Mouse (Mus musculus) cerebellum, adult 2 months (tissue): Measurements from ENCODE around the gene Bola1. TPM values are rescaled to one million over a fixed set of nuclear protein-coding genes. Genes with fewer than 3 reads are reported as not detected.
"Not testable (repeated sequence)": the region's sequence is repeated elsewhere in the genome, so short reads cannot be mapped to it uniquely, and the experiment has no call there.

Experiments used
- DNase-seq, 2 experiments: peaks; one replicate each; pipeline ENCODE4 v3.0.0; 2021
- H3K27ac ChIP-seq: fragments of 200-500 bp; 2 replicates; pipeline ENCODE4 v1.5.1; 2012; ENCODE audit warnings: low read length, control low read depth, inconsistent platforms; ENCODE audit not compliant: insufficient read depth
- H3K27me3 ChIP-seq: fragments of 200-500 bp; 2 replicates; pipeline ENCODE4 v1.6.1; 2012; ENCODE audit warnings: inconsistent platforms, mild to moderate bottlenecking, low read length, moderate library complexity; ENCODE audit not compliant: control insufficient read depth, insufficient read depth
- H3K4me1 ChIP-seq: fragments of 200-500 bp; 2 replicates; pipeline ENCODE4 v1.6.1; 2011; ENCODE audit warnings: low read length; ENCODE audit not compliant: control insufficient read depth, insufficient read depth
- H3K4me3 ChIP-seq: fragments of 200-500 bp; replicated peaks from 2 replicates; pipeline ENCODE3; 2011; ENCODE audit warnings: mild to moderate bottlenecking, low read depth, low read length, control low read depth; ENCODE audit not compliant: insufficient read depth
- CTCF ChIP-seq: fragments of 200-500 bp; IDR thresholded peaks from 2 replicates; pipeline ENCODE4 v1.5.1; 2011; ENCODE audit warnings: low read depth, mild to moderate bottlenecking, control low read depth, low read length, moderate library complexity, borderline replicate concordance; ENCODE audit not compliant: insufficient read depth
- POLR2A ChIP-seq: fragments of 200-500 bp; IDR thresholded peaks from 2 replicates; pipeline ENCODE4 v1.6.1; 2011; ENCODE audit warnings: low read length, control low read depth, borderline replicate concordance; ENCODE audit not compliant: insufficient read depth
- WGBS: fragments of 180-500 bp; shearing (Covaris S2); methylation state at CpG from one replicate; pipeline ENCODE4 v1.1.7; 2018; 5-methylcytosine and 5-hydroxymethylcytosine counted together
- polyA plus RNA-seq: library from polyadenylated mRNA; depleted of rRNA; stranded (reverse); fragments of >200 nt; gene quantifications from 2 replicates; pipeline ENCODE4 v1.2.3, GENCODE M21; 2012

The Bola1 gene
- polyA plus RNA-seq, 1 experiment: 47.0 TPM

DNA sequence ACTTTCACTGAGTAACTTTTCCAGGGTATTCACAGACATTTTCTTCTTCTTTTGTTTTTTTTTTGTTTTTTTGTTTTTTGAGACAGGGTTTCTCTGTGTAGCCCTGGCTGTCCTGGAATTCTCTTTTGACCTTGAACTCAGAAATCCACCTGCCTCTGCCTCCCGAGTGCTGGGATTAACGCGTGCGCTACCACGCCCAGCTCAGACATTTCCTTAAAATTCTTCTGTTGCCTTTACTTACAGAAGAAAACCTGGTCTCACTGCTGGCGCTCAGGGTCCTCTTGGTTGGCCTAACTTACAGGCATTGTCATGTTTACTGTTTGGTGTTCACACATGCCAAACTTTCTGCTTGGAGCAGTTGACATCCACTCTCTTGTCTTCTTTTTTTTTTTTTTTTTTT, 44.3 kb downstream of the Bola1 start:
- Histone ChIP-seq H3K4me1 (peaks cover 11% of the 10 kb centered on the region), H3K4me3 (no peak overlapping the region), H3K27ac (no peak overlapping the region), H3K27me3 (no peaks in the 10 kb centered on the region)
- TF ChIP-seq CTCF (no peak), POLR2A (no peak)
- DNase-seq: no peak
- WGBS: 93% methylated on average over 6 of the region's 6 CpGs

DNA sequence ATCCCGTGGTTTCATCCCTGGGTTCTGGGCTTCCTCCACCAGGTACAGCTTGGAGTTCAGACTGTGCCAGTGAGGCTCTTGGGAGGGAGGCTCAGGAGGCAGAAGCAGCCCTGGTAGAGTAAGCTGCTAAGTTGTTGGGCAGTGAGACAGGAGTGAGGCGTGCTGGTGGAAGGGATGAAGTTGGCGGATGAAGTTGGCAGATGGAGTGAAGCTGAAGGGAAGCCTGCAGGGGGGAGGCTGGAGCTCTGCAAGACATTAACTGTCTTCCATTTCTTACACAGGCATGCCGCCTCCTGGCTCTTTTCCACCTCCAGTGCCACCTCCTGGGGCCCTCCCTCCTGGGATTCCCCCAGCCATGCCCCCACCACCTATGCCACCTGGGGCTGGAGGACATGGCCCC, 45.5 kb downstream of the Bola1 start:
- not testable (repeated sequence) for H3K27me3 ChIP-seq, H3K27ac ChIP-seq, H3K4me1 ChIP-seq
- DNase-seq: peak in 1 of 2 experiments; percentile 22
- WGBS: 19% methylated on average over 4 of the region's 4 CpGs
- H3K4me3 ChIP-seq: peak overlapping the region; percentile 29

DNA sequence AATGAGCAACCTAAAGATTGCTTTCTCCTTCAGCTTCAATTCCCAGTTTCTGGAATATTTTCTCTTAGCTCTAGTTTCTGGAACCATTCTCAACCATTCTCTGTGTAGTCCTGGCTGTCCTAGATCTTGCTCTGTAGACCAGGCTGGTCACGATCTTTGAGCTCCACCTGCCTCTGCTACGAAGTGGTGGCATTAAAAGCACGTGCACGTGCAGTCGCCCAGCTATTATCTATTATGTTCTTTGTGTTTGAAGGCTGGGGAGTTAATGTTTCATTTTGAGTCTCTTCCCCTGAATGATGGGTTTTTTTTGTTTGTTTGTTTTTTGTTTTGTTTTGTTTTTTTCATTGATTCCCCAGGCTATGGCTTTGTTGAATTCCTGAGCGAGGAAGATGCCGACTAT, 46.3 kb downstream of the Bola1 start:
- H3K4me1 ChIP-seq: peaks cover 10% of the 10 kb centered on the region
- no peak for TF ChIP-seq POLR2A
- no peak for TF ChIP-seq CTCF
- H3K27ac ChIP-seq: no peak overlapping the region
- H3K4me3 ChIP-seq: peak overlapping the region; percentile 99
- WGBS: 36% methylated on average over 7 of the region's 7 CpGs
- H3K27me3 ChIP-seq: no peaks in the 10 kb centered on the region
- no peak for DNase-seq

DNA sequence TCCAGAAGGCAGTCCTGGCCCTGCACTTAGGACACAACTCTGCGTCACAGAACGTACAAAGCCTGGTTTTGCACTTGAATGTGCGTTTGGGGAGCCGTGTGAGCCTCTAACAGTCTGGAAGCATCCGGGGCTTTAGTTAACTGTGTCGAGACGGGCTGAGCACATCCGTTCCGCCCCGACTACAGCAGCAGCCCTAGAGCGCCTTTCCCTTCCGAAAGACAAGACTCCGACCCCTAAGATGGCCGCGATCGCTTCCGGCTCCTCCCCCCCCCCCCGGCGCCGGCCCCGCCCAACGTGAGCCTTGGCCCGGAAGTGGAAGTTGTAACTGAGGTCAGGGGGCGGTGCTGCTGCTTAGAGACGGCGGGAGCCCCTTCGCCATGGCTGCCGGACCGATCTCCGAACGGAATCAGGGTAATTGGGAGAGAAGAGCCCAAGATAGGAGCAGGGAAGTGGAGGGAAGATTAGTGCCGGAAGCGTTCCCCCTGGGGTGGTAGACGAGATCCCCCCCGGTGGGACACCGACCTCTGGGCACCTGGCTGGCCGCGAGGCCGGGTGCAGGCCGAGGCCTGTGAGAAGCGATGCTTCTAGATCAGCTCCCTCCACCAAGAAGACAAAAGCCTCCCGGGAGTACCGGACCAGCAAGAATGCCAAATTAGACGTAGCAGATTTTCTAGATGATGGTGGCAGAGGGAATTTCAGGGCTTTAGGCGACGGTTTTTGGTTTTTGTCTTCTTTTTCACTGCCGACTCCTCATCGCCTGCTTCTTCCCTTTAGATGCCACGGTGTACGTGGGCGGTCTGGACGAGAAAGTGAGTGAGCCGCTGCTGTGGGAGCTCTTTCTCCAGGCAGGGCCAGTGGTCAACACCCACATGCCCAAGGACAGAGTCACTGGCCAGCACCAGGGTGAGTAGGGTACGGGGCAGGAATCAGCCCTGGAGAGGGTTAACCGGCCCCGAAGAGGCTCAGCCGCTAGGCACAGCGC, 47.0 kb downstream of the Bola1 start, which contains the start of gene Sf3b4:
TSS of gene Sf3b4 (plus strand) at position 136 of the 982 bp plus-strand sequence.
- H3K27me3 ChIP-seq: no peaks in the 10 kb centered on the region
- no peak for TF ChIP-seq CTCF
- TF ChIP-seq POLR2A: peak; percentile 93
- under 1% methylated on average over 58 of the region's 58 CpGs for WGBS
- H3K27ac ChIP-seq: peak within 1 kb of the TSS; percentile 95
- DNase-seq: peak; percentile 84 to 87
- H3K4me1 ChIP-seq: peaks cover 10% of the 10 kb centered on the region
- H3K4me3 ChIP-seq: peak within 1 kb of the TSS; percentile 99

DNA sequence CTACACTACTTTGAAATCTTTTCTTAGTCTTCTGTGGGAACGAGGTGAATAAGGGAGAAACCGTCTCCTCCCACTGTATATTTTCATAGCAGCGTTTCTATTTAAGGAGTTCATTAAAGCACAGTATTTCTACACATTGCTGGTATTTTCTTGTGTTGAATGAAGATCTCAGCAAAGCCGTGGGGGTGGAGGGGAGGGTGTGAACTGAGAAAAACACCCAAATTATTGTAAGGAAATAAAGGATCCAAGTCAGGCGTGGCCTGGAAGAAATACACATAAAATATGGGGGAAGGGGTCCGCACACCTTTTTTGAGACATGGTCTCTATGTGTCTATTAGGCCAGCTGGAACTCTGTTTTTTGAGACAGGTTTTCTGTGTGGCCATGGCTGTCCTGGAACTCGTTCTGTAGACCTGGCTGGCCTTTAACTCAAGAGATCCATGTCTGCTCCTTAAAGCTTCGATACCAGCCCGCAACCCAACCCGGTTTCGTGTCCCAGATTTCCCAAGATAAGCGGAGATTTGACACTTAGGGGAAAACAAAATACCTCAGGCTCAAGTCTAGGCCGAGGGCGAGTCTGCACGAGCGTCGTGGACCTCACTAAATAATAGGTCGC, 47.8 kb downstream of the Bola1 start:
- 16% methylated on average over 18 of the region's 18 CpGs for WGBS
- Histone ChIP-seq H3K27ac (peak overlapping the region; percentile 95), H3K27me3 (no peaks in the 10 kb centered on the region), H3K4me1 (peaks cover 10% of the 10 kb centered on the region), H3K4me3 (peak overlapping the region; percentile 99)
- DNase-seq: no peak
- TF ChIP-seq CTCF (no peak), POLR2A (no peak)

DNA sequence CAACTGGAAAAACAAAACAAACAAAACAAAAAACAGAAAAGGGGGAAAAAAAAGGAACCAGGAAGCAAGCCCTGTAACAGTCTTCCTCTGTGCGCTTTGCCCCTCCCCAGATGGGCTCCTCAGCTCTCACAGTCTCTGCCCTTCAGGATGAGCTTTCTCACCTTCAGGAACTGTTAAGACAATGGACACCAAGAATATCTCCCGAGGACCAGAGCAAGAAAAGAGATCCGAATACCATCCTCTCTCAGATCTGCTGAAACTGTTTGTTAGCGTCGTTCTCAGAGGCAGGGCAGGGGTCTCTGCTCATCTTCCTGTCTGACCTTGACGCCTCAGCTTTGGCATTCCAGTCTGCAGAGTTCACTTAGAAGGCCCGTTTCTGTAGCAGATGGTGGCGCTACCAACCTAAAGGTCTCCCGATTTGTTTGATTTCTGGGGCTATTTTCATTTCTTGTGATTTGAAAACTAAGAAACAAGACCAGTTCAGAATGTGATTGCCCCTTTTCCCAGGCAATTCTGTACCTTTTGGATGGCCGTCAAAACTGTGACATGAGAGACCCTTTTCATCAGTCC, 48.4 kb downstream of the Bola1 start:
- Histone ChIP-seq H3K27me3 (no peaks in the 10 kb centered on the region), H3K27ac (peak overlapping the region; percentile 95), H3K4me3 (no peak overlapping the region), H3K4me1 (peaks cover 10% of the 10 kb centered on the region)
- 68% methylated on average over 10 of the region's 10 CpGs for WGBS
- TF ChIP-seq POLR2A (no peak), CTCF (no peak)
- peak in 1 of 2 experiments; percentile 22 for DNase-seq

DNA sequence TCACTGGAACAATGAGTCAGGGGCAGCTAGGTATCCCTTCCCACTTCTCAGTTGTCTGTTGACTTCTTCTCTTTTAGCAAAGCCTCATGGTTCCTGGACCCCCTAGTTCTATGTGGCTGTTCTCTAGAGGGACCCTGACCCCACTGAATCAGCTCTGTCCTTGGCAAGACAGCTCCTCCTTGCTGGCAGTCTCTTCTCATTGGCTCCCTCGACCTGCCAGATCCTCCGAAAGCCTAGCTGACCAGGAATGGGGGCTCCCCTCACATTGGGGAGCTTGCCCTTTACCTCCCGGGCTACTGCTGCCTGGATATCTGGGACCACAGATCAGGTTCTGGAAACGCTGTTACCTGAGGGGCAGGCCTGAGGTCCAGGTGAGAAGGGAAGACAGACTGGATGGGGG, 49.2 kb downstream of the Bola1 start:
- Histone ChIP-seq H3K27ac (peak overlapping the region; percentile 44; the same call in 1 of the 2 replicates), H3K27me3 (no peaks in the 10 kb centered on the region), H3K4me3 (no peak overlapping the region), H3K4me1 (peaks cover 10% of the 10 kb centered on the region)
- TF ChIP-seq POLR2A: no peak
- no peak for TF ChIP-seq CTCF
- DNase-seq: peak in 1 of 2 experiments; percentile 15
- 72% methylated on average over 4 of the region's 4 CpGs for WGBS
